Mouse (Mus musculus): ENCODE measurements at regions not wholly inside any gene's neighbourhood (a gene's known extent, or its start where the extent isn't known, plus 50 kb on each side); places are given as distances from the start of the nearest gene placed in this dataset.

DNA sequence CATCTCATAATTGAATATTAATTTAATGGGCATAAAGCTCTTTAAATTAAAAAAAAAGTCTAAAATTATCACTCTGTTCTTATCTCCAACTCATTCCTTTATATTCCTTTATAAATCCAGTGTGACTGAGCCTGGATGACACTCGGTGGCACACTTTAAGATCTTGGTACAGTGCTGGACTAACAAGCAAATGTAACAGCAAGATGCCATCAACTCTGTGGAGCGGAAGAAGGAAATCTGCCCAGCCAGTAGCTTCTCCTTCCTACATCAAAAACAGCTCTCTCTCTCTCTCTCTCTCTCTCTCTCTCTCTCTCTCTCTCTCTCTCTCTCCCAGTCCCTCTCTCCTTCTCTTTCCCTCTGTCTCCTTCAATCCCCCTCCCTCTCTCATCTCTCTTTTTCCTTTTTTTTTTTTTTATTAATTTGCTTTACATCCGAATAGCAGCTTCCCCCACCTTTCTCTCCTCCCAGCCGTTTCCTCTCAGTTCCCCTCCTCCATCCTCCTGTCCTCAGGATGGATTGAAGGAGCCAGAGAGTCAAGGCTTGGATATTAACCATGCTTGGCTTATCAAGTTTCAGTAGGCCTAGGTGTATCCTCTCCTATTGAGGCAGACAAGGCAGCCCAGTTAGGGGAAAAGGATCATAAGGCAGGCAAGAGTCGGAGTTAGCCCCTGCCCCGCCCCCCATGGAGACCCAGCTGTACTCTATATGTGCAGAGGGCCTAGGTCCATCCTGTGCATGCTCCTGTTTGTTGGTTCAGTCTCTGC lies 130.4 kb upstream of the Tmtc2 start:
- DNase-seq (ENCODE audit: low read depth, low spot score) = no peak

DNA sequence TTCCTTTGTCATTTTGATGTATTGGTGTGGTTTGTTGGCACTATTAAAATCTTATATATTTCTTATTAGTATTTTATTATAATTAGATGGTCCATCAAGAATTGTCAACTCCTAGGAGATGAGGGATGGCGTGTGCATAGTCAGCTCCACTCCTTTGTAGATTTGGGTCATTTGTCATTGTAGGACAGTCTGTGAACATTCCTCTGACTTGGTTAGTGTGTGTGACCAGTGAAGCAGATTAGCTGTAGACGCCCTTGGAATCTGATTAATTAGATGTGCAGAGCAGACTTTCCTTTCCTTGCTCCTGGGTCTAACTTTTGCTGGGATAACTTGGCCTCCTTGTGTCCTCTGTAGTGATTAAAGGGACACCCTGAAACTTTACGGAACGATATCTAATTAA lies 118.9 kb upstream of the Tmtc2 start:
- DNase-seq (ENCODE audit: low read depth, low spot score) = no peak

DNA sequence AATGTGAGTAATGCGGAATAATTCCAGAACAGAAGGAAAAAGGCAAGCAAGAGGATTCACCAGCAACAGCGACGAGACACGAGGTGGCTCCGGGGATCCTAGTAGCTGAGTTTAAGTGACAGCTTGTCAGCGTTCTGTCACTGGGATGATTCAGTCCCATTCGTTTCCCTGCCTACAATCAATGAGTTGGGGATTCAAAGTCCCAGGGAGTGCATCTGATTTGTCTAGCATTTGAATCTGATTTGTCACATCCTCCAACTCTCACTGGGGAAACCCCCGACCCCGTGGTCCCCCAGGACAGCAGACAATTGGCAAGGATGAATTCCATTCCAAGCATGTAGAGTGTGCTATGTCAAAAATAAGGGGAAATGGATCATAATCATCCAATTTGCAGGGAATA lies 115.1 kb upstream of the Tmtc2 start:
- peak; percentile 2 for DNase-seq (ENCODE audit: low read depth, low spot score)

DNA sequence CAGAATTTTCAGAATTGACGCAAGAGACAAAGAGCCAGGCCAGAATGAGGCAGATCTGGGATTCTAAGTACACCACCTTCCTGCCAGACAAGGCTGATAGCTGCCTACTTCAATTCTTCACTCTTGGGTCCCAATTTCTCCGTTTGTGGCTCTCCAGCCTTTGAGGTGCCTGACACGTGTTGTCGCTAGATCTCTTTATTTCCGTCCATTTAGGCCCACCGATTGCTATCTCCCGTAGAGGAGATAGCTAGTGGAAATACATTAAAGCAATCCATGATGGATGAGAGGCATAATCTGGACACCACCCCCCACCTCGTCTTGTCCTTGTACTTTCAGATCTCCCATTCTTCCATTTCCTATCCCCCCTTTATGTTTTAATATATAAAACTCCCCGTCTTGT lies 114.6 kb upstream of the Tmtc2 start:
- no peak for DNase-seq (ENCODE audit: low read depth, low spot score)

DNA sequence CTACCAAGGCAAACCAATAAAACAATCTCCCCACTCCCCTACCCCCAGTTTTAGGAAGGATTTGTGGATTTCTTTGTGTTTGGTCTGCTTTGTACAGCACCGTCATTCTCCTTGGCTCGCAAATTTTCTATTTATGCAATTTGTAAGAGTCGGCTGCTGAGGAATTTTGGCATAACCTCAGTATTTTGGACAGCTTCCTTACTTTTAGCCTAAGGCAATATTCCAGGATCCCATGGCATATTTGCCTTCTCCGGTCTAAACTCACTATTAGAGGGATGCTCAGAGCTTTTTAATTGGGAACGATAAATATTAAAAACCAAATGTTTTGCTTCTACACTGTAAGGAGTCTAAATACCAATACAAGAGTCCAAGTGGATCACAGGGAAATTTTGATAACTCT lies 112.6 kb upstream of the Tmtc2 start:
- DNase-seq (ENCODE audit: low read depth, low spot score) = no peak

DNA sequence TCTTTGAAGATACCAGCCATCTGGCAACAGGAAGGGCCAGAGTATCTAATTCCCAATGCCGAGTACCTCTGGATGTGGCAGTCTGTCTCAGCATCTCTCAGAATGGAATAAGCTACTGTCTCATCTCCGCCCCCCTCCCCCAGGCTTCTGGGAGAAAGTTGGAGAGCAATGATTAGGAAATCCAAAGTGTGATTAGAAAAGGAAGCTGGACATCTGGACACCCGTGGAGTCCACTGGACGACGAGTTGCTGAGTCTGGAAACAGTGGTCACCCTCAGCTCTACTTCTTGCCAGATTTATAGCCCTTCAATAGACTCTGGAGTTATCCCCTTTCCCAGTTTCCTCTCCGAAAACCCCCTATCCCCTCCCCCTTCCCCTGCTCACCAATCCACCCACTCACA lies 105.3 kb upstream of the Tmtc2 start:
- DNase-seq (ENCODE audit: low read depth, low spot score) = no peak

DNA sequence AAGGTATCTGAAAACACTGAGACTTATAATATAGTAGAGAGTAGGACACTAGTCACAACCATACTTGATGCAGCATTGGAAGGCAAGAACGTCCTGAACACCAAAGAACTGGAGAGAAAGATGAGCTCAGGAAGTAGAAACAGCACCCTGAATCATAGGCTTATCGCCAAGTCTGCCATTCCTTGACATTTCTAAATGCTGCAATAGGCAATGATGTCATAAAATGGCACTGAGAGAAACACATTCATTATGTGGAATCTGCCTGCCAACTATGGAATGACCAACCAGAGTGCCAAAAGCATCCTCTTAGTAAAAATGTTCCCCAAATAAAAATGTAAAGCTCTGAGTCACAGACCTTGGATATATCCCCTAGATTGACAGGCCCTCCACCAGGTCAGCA lies 92.7 kb upstream of the Tmtc2 start:
- peak; percentile 3 for DNase-seq (ENCODE audit: low read depth, low spot score)

DNA sequence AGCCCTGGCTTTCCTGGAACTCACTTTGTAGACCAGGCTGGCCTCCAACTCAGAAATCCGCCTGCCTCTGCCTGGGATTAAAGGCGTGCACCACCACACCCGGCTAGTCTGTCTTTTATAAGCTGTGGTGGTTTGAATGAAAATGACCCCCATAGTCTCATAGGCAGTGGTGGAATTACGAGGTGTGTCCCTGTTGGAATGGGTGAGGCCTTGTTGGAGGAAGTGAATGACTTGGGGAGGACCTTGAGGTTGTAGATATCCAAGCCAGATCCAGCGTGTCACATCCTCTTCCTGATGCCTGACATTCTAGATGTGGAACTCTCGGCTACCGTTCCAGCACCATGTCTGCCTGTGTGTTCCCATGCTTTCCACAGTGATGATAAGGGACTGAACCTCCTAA lies 86.5 kb upstream of the Tmtc2 start:
- no peak for DNase-seq (ENCODE audit: low read depth, low spot score)

DNA sequence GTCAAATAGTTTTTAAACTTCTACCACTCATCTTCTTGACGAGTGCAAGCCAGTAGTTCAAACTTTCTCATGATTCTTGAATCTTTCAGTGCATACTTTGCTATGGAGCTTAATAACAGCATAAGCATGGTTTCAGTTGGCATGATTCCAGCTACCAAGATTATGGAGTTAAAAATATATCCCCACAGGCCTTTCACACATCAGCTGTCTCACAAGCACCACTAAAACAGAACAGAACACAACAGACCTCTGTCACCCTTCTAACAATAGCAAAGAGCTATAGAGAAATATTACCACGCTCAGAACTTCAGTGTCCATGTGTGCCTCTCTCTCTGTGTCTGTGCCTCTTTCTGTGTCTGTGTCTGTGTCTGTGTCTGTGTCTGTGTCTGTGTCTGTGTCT lies 82.5 kb upstream of the Tmtc2 start:
- peak; percentile 4 for DNase-seq (ENCODE audit: low read depth, low spot score)

DNA sequence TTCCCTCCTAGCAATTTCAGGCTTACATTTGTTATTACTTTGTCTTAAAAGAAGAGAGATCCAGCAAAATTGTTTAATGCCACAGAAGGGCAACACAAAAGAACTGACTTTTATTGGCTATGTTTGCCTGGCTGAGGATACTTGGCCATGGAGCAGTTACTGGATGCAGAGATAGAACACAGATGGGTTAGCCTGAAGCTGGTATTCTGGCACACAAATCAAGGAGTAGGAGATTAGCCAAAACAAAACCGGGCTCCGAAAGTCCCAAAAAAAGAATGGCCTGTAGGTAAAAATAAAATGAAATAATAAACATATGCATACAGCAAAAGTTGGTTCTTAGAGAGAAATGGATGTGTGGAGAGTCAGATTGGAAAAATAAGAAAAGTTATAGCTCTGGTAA lies 78.2 kb upstream of the Tmtc2 start:
- no peak for DNase-seq (ENCODE audit: low read depth, low spot score)

DNA sequence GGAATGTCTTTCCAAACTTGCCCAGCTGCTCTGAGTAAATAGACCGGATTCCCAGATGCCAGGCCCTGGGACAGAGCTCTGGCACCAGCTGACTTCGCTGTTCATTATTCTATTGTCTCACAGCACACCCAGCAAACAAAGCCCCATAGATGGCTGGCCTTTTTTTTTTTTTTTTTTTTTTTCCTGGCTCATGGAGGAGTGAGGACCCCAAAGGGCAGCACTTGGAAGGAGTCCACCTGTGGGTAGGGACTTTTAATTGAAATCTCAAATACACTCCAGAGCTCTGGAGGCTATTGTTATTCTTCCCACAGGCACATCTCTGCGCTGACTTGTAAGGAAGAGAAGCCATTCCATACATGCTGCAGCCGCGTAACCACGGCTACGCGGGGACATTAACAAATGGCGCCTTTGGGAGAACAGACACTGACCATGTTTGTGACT lies 64.8 kb upstream of the Tmtc2 start:
- peak; percentile 57 for DNase-seq (ENCODE audit: low read depth, low spot score)

DNA sequence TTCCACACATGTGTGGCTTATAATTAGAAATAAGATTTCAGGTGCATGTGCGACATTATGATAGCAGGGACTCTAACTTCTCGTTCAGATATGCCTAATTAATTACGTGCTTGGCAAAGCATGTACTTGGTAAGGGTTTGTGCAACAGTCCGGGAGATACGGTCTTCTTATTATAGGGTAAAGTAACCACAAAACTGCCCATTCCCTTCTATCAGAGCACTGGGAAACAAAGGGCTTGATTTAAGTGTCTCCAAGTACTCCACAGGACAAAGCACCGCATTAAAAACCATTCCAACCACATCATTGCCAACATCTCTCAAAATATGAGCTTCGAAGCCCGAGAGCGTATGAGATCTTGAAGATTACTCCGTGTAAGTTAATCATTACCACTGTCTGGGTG lies 64.2 kb upstream of the Tmtc2 start:
- DNase-seq (ENCODE audit: low read depth, low spot score) = peak; percentile 9

DNA sequence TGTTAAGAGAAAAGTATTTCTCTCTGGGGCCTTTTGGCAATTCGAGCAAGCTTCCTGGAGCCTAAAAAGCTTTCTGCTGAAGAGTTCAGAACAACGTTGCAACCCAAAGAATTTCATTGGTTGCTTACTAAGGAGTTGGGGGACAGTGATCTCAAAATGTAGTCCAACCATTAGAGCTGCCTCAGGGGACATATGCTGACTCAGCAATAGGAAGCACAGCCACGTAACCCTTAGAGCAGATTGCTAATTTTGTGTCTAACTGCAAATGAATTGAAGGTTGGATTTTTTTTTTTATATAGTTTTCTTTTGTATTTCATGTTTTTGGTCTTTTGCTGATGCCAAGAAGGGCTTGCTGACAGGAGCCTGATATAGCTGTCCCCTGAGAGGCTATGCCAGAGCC lies 52.6 kb upstream of the Tmtc2 start:
- DNase-seq (ENCODE audit: low read depth, low spot score) = no peak

DNA sequence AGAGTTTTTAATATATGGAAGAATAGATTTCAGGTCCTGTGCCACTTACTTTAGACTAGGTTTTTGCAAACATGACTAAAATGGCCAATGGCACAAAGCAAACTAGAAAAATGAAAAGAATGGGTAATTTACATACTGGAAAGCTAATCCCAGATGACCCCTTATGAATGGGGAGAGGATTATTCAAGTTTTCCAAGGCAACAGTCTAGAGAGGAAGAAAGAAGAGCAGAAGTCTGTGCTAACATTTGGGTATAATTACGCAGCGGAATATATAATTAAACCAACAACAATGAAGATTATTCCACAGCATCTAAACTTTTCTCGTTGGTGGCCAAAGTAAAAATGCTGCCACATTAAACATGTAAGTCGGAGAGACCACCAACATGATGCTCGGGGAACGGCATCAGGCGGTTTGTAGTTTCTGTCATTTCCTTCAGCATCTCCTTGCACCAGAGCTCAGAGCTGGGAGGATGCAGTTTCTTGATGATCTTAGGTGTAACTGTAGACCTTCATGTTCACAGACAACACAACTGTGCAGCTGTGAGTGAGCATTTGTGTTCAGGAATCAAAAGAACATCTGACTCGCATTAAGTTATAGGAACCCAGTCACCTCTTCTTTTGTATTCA lies 51.2 kb upstream of the Tmtc2 start:
- DNase-seq (ENCODE audit: low read depth, low spot score) = no peak
